Mouse (Mus musculus) kidney, embryonic 15.5 days (tissue): Measurements from ENCODE around the gene Spata25. TPM values are rescaled to one million over a fixed set of nuclear protein-coding genes. Genes with fewer than 3 reads are reported as not detected.
"Not testable (repeated sequence)": the region's sequence is repeated elsewhere in the genome, so short reads cannot be mapped to it uniquely, and the experiment has no call there.

Experiments used
- ATAC-seq: fragments of 200-750 bp; cut with Nextera tagmentation; replicated peaks from 2 replicates; pipeline ENCODE4 v1.8.0; 2017; ENCODE audit warnings: moderate TSS enrichment; ENCODE audit not compliant: low FRiP score
- H3K27ac ChIP-seq: fragments of 300-500 bp; sonication (generic); 2 replicates; pipeline ENCODE4 v1.5.1; 2015; ENCODE audit warnings: mild to moderate bottlenecking, inconsistent platforms
- H3K27me3 ChIP-seq: fragments of 300-500 bp; sonication (generic); 2 replicates; pipeline ENCODE4 v1.6.1; 2015; ENCODE audit warnings: inconsistent platforms
- H3K36me3 ChIP-seq: fragments of 300-500 bp; sonication (generic); 2 replicates; pipeline ENCODE4 v1.6.1; 2015; ENCODE audit warnings: inconsistent platforms
- H3K4me1 ChIP-seq: fragments of 300-500 bp; sonication (generic); 2 replicates; pipeline ENCODE4 v1.6.1; 2015; ENCODE audit warnings: inconsistent platforms
- H3K4me2 ChIP-seq: fragments of 300-500 bp; sonication (generic); 2 replicates; pipeline ENCODE4 v1.6.1; 2015; ENCODE audit warnings: moderate library complexity, mild to moderate bottlenecking, inconsistent platforms
- H3K4me3 ChIP-seq: fragments of 300-500 bp; sonication (generic); replicated peaks from 2 replicates; pipeline ENCODE4 v1.5.1; 2015; ENCODE audit warnings: mild to moderate bottlenecking, inconsistent platforms
- H3K9ac ChIP-seq: fragments of 300-500 bp; sonication (generic); 2 replicates; pipeline ENCODE4 v1.6.1; 2015; ENCODE audit warnings: mild to moderate bottlenecking, inconsistent platforms
- H3K9me3 ChIP-seq: fragments of 300-500 bp; sonication (generic); replicated peaks from 2 replicates; pipeline ENCODE4 v1.6.1; 2016; ENCODE audit warnings: inconsistent platforms
- WGBS: fragments of 180-500 bp; shearing (Covaris S2); methylation state at CpG from one replicate; pipeline ENCODE4 v1.1.7; 2015; ENCODE audit warnings: mixed read lengths; 5-methylcytosine and 5-hydroxymethylcytosine counted together
- polyA plus RNA-seq: library from polyadenylated mRNA; unstranded; fragments of >200 nt; fragmentation: Nextera tagmentation; extraction: Ambion mirVana; gene quantifications from 2 replicates; pipeline ENCODE4 v1.2.1, GENCODE M21; 2015

Gene Spata25
- polyA plus RNA-seq, 1 experiment from 2014 or later = 0.21 TPM

DNA sequence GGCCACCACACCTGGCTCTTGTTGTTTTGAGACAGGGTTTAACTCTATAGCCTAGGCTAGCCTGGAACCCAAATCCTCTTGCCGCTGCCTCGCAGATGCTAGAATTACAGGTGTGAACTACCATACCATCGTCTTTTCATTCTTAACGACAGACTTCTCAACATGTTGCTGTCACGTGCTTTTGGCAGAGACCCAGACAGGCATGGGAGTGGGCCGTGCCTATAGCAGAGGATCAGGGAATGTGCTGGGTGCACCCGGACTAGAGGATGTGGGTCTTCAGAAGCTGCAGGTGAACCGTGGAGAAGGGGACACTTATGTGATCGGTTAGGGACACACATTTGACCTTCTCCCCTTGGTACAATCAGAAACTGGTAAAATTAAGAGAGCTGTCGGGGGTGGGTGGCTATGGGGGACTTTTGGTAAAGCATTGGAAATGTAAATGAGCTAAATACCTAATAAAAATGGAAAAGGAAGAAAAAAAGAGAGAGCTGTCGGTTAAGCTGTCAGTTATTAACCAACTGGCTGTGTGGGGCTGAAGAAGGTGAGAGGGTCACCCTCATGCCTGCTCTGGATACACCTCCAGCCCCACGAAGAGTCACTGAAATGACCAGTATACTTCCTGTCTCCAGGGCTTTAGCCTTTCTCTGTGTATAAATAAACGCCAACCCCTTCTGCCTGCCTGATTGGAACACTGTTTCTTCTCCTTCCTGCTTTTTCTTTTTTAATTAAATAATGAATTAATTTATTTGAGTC lies 27.9 kb downstream of the Spata25 start:
- ATAC-seq = no peak
- H3K4me1 ChIP-seq = peaks cover 20% of the 10 kb centered on the region
- H3K36me3 ChIP-seq = peaks cover 70% of the 10 kb centered on the region
- H3K9me3 ChIP-seq = no peaks in the 10 kb centered on the region
- H3K9ac ChIP-seq = no peak overlapping the region
- no peaks in the 10 kb centered on the region for H3K27me3 ChIP-seq
- no peak overlapping the region for H3K4me3 ChIP-seq
- H3K27ac ChIP-seq = no peak overlapping the region
- 85% methylated on average over 13 of the region's 13 CpGs for WGBS
- H3K4me2 ChIP-seq = no peak overlapping the region

DNA sequence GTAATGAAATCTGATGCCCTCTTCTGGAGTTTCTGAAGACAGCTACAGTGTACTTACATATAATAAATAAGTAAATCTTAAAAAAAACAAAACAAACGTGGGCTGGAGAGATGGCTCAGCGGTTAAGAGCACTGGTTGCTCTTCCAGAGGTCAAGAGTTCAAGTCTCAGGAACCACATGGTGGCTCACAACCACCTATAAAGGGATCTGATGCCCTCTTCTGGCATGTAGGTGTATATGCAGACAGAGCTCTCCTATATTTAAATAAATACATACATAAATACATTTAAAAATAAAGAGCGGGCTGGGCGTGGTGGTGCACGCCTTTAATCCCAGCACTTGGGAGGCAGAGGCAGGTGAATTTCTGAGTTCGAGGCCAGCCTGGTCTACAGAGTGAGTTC lies 29.8 kb downstream of the Spata25 start:
- H3K4me3 ChIP-seq, H3K9ac ChIP-seq, H3K9me3 ChIP-seq, H3K4me1 ChIP-seq, ATAC-seq, H3K27me3 ChIP-seq, H3K4me2 ChIP-seq, H3K27ac ChIP-seq: not testable (repeated sequence)
- peaks cover 82% of the 10 kb centered on the region for H3K36me3 ChIP-seq
- 84% methylated on average over 6 of the region's 6 CpGs for WGBS

DNA sequence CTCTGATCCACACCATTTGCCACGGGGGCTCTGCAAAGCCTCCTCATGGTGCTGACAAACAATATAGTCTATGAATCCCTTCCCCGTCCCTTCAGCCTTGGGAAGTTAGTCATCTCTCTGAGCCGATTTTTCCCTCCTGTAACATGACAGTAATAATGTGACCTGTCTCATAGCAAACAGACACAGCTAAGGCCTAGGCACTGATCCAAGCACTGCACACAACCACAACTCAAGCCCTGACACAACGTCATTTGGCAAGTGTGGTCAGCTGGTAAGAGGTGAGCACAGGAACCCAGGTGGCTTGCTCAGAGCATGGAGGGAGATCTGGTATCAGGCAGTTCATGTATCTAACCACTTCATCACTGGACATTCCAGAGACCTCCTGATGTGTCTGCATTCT lies 32.5 kb downstream of the Spata25 start:
- Histone ChIP-seq H3K27me3 (no peaks in the 10 kb centered on the region), H3K27ac (no peak overlapping the region), H3K4me2 (no peak overlapping the region), H3K9me3 (no peaks in the 10 kb centered on the region), H3K9ac (no peak overlapping the region), H3K36me3 (peaks cover 88% of the 10 kb centered on the region), H3K4me1 (no peaks in the 10 kb centered on the region), H3K4me3 (no peak overlapping the region)
- WGBS = 77% methylated on average over 4 of the region's 4 CpGs
- ATAC-seq = no peak

DNA sequence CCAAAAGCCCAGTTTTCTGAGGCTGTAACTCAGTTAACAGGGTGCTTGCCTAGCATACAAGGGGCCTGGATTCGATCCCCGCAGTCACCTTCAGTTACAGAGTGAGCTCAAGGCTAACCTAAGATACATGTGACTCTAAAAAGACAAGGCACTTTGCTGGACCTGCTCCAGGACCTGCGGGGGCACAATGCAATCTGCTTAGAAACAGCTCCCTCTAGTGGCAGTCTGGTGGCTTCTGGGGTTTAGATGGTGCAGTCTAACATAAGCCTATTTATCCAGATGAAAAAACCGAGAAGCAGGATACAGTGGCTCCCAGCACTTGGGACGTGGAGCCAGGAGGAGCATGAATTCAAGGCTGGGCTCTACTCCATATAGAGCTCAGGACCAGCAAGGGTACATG lies 34.0 kb downstream of the Spata25 start:
- Histone ChIP-seq H3K27me3 (no peaks in the 10 kb centered on the region), H3K4me3 (no peak overlapping the region), H3K9me3 (no peaks in the 10 kb centered on the region), H3K4me1 (no peaks in the 10 kb centered on the region), H3K4me2 (no peak overlapping the region), H3K27ac (no peak overlapping the region), H3K9ac (no peak overlapping the region), H3K36me3 (peaks cover 90% of the 10 kb centered on the region)
- WGBS = 35% methylated on average over 5 of the region's 5 CpGs
- peak; percentile 44; the same call in 1 of the 2 replicates for ATAC-seq

DNA sequence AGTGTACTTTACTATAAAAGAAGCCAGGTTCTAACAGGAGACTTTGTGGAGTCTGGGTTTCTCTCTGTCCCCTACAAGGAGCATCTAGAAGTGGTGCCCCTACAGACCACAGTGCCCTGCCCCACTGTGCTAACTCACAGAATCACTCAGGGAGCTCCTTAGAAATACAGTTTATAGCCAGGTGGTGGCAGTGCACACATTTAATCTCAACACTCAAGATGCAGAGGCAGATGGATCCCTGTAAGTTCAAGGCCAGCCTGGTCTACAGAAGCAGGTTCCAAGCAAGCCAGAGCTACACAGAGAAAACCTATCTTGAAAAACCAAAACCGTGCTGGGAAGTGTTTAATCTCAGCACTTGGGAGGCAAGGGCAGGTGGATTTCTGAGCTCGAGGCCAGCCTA lies 34.6 kb downstream of the Spata25 start:
- Histone ChIP-seq H3K36me3 (peaks cover 89% of the 10 kb centered on the region), H3K4me2 (no peak overlapping the region), H3K4me3 (no peak overlapping the region), H3K9ac (no peak overlapping the region), H3K27ac (no peak overlapping the region), H3K9me3 (no peaks in the 10 kb centered on the region), H3K27me3 (no peaks in the 10 kb centered on the region), H3K4me1 (0 out of 2 replicates have a peak, but pooled peaks cover 1% of the 10 kb centered on the region)
- no peak for ATAC-seq
- WGBS = 83% methylated on average over 2 of the region's 2 CpGs

DNA sequence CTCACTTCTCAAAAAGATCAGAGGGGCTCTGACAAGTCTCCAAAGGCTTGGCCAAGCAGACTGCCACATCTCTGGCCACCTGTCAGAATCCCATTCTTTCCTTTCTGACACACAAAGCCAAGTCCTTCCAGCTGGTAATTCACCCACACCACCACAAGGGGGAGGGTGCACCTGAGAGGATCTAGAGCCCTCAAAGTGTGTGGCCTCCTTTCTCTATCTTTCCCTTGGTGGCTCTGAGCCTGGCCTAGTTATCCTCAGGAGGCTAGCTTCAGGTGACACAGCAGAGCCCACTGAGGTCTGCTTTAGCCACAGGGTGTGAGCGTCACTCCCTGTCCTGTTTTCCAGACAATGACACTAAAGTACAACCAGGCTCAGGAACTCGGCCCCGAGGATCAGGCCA lies 35.1 kb downstream of the Spata25 start:
- H3K4me2 ChIP-seq = no peak overlapping the region
- H3K36me3 ChIP-seq = peaks cover 89% of the 10 kb centered on the region
- ATAC-seq = no peak
- no peak overlapping the region for H3K9ac ChIP-seq
- no peaks in the 10 kb centered on the region for H3K9me3 ChIP-seq
- 81% methylated on average over 3 of the region's 3 CpGs for WGBS
- no peak overlapping the region for H3K4me3 ChIP-seq
- no peaks in the 10 kb centered on the region for H3K27me3 ChIP-seq
- no peak overlapping the region for H3K27ac ChIP-seq
- peaks cover 7% of the 10 kb centered on the region; the same call in 1 of the 2 replicates for H3K4me1 ChIP-seq

DNA sequence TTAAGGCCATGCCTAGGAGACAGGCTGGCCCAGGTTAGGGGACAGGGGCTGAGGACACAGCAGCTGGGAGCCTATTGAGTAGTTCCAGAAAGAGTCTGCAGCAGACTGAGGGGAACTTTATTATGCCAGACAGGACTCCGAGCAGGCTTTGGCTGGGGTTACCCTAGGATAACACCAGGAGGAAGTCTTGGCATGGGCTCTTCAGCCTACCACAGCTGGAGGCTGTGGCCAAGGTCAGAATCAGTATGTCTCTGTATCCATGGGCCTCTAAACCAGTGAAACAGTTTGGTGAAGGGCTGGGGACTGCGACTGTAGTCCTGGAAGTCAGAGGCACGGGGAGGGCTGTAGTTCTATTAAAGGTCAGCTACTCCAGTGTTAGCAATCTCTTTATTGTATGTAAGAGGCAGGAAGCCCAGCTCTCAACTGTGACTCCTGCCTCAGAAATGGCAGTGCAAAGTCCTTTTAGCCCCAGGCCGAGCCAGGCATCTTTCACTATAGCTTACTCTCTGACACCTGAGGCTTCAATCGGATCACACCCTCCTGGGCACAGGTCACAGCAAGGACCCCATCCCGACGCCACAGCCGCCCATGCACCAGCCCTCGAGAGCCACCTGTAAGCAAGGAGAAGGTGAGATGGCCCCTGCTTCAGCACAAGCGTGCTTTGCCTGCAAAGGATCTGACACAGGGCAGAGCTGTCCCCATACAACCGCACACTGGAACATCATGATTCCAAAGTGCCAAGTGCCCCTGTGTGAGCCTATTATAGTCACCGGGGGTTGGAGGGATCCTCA lies 35.7 kb downstream of the Spata25 start:
- 91% methylated on average over 12 of the region's 12 CpGs for WGBS
- Histone ChIP-seq H3K27ac (no peak overlapping the region), H3K4me2 (no peak overlapping the region), H3K4me3 (no peak overlapping the region), H3K9me3 (no peaks in the 10 kb centered on the region), H3K9ac (no peak overlapping the region), H3K27me3 (no peaks in the 10 kb centered on the region), H3K36me3 (peaks cover 84% of the 10 kb centered on the region), H3K4me1 (peaks cover 11% of the 10 kb centered on the region; the same call in 1 of the 2 replicates)
- no peak for ATAC-seq

DNA sequence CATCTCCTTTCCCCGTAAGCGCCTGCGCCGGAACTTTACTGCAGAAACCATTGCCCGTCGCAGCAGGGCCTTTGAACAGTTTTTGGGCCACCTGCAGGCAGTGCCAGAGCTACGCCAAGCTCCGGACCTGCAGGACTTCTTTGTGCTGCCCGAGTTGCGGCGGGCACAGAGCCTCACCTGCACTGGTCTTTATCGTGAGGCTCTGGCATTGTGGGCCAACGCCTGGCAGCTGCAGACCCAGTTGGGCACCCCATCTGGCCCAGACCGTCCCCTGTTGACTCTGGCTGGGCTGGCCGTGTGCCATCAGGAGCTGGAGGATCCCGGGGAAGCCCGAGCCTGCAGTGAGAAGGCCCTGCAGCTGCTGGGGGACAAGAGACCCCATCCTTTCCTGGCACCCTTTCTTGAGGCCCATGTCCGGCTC lies 36.5 kb downstream of the Spata25 start:
- Histone ChIP-seq H3K27ac (no peak overlapping the region), H3K27me3 (no peaks in the 10 kb centered on the region), H3K4me1 (peaks cover 18% of the 10 kb centered on the region), H3K36me3 (peaks cover 76% of the 10 kb centered on the region), H3K4me3 (no peak overlapping the region), H3K9me3 (no peaks in the 10 kb centered on the region), H3K4me2 (no peak overlapping the region), H3K9ac (no peak overlapping the region)
- no peak for ATAC-seq
- WGBS = 96% methylated on average over 18 of the region's 18 CpGs

DNA sequence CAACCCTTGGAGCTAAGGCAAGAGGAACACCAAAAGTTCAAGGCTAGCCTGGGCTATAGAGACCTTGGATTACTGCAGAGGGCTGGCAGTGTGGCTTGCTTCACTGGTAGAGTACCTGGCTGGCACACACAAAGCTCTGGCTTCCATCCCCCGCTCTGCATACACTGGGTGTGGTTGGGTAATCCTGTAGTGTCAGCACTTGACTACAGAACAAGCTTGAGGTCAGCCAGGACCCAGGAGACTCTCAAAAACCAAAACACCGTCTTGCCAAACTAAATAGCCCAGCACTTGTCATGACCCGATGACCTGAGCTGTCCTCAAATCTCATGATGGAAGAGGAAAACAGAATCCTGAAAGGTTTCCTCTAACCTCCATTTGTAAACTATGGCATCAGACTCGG lies 37.9 kb downstream of the Spata25 start:
- no peak overlapping the region for H3K4me2 ChIP-seq
- peaks cover 63% of the 10 kb centered on the region for H3K36me3 ChIP-seq
- no peak overlapping the region for H3K27ac ChIP-seq
- H3K9ac ChIP-seq = no peak overlapping the region
- no peak overlapping the region for H3K4me3 ChIP-seq
- no peaks in the 10 kb centered on the region for H3K9me3 ChIP-seq
- no peaks in the 10 kb centered on the region for H3K27me3 ChIP-seq
- ATAC-seq = no peak
- 77% methylated on average over 4 of the region's 4 CpGs for WGBS
- peaks cover 28% of the 10 kb centered on the region for H3K4me1 ChIP-seq

DNA sequence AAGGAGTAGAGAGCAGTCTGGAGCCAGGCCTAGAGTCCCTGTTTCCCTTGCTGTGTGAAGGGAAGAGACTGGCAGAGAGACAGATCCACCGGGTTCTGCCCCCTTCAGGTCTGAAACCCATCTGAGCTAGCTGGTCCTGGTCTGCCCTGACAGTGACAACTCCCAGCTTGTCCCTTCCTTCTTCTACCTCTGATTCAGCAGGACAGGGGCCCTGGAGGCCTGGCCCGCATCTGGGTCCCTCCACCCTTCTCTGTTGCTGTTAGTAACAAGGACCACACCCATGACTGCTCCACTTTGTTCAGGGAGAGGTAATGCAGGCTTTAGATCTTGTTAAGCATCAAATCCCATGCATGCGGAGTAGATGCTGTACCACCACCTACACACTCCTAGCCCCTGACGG lies 39.9 kb downstream of the Spata25 start:
- H3K4me3 ChIP-seq = no peak overlapping the region
- H3K4me1 ChIP-seq = peaks cover 34% of the 10 kb centered on the region
- no peak overlapping the region for H3K27ac ChIP-seq
- peaks cover 49% of the 10 kb centered on the region for H3K36me3 ChIP-seq
- no peak for ATAC-seq
- 63% methylated on average over 4 of the region's 4 CpGs for WGBS
- no peaks in the 10 kb centered on the region for H3K27me3 ChIP-seq
- no peak overlapping the region for H3K4me2 ChIP-seq
- no peaks in the 10 kb centered on the region for H3K9me3 ChIP-seq
- no peak overlapping the region for H3K9ac ChIP-seq

DNA sequence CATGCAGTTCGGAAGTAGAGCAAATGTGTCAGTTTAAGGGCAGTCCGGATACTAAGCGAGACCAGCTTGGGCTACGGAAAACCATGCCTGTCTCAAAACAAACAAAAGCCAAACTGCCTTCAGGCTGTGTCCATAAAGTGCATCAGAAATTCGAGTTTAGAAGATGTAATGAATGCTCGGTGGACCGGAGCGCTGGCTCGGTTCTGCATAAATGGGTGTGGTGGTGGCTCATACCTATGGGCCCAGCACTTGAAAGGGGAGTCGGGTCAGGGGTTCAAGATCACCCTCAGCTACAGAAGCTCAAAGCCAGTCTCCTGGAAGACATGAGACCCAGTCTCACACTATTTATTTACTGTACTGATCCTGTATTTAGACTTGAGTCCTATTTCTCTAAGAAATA lies 40.6 kb downstream of the Spata25 start:
- H3K4me1 ChIP-seq = peaks cover 34% of the 10 kb centered on the region
- H3K9ac ChIP-seq = no peak overlapping the region
- H3K36me3 ChIP-seq = peaks cover 43% of the 10 kb centered on the region
- H3K9me3 ChIP-seq = no peaks in the 10 kb centered on the region
- H3K27ac ChIP-seq = no peak overlapping the region
- no peak overlapping the region; the same call in 1 of the 2 replicates for H3K4me2 ChIP-seq
- WGBS = 68% methylated on average over 10 of the region's 10 CpGs
- no peak overlapping the region for H3K4me3 ChIP-seq
- ATAC-seq = no peak
- no peaks in the 10 kb centered on the region for H3K27me3 ChIP-seq

DNA sequence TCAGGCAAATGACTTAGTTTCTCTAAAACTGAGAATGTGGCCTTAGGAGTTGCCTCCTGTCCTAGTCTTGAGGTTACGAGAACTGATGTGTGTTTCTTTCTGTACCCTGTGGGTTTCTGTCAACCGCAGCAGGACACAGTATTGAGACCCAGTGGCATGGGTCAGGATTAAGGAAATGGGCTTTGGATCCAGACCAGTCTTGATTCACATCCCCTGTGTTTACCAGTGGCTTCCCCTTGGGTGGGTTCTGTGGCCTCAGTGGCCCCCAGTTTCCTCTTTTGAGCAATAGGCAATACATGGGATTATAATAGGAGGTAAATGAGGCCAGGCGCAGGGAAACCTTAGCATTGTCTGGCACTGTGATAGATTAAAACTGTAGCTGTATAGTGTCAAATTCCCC lies 41.3 kb downstream of the Spata25 start:
- H3K4me1 ChIP-seq = peaks cover 34% of the 10 kb centered on the region
- 0 out of 2 replicates have a peak overlapping the region, but pooled peaks have one; percentile 95 for H3K27ac ChIP-seq
- H3K9me3 ChIP-seq = no peaks in the 10 kb centered on the region
- H3K27me3 ChIP-seq = no peaks in the 10 kb centered on the region
- no peak for ATAC-seq
- WGBS = 81% methylated on average over 3 of the region's 3 CpGs
- 0 out of 2 replicates have a peak overlapping the region, but pooled peaks have one; percentile 79 for H3K9ac ChIP-seq
- H3K4me2 ChIP-seq = peak overlapping the region; percentile 93
- peak overlapping the region; percentile 77 for H3K4me3 ChIP-seq
- H3K36me3 ChIP-seq = peaks cover 36% of the 10 kb centered on the region
